Mouse (Mus musculus): ENCODE results near the gene Nsmf. TPM values are rescaled to one million over a fixed set of nuclear protein-coding genes. Genes with fewer than 3 reads are reported as not detected.

Gene Nsmf
- total RNA-seq (2017), result 16.0 and 28.9 TPM in 2 replicates

DNA sequence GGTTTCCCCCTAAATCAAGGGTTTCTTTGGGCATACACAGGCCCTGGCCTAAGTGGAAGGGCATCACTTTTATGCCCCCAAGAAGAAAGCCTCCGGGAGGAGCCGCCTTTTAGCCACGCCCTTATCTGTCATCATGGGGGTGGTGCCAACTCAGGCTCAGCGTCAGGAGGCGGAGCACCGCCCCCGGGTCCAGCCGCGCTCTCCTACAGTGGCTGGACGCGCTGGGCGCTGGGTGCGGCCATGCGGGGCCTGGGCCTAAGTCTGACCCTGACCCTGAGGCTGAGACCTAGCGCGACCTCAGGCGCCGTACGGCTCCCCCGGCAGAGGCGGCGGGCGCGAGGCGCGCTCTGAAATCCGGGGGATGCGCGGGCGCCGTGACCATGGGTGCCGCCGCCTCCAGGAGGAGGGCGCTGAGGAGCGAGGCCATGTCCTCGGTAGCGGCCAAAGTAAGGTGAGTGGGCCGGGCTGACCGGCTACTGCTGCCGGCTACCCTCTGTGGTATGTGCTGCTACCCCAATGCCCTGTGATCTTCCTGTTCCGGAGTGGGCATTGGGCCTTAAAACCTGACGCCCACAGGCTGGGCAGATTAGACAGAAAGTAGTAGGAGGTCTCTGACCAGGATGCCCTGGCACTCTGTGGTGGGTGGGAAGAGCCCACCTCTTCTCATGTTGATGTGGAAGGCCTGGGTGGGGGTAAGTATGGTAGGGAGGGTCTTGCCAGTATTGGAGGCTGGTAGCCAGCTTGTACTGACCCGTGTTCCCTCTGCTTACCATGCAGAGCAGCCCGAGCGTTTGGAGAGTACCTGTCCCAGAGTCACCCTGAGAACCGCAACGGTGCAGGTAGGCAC is at the start of gene Nsmf:
Gene Nsmf (plus strand): TSS at position 135 of the 847 bp plus-strand sequence.
- ATAC-seq (replicated peaks in 1 of 2; ENCODE audit: insufficient read depth in 1 of 2, low FRiP score in 2 of 2, low TSS enrichment in 1 of 2, low read depth in 1 of 2, poor library complexity in 2 of 2, severe bottlenecking in 2 of 2), result peak; percentile 76 to 80

DNA sequence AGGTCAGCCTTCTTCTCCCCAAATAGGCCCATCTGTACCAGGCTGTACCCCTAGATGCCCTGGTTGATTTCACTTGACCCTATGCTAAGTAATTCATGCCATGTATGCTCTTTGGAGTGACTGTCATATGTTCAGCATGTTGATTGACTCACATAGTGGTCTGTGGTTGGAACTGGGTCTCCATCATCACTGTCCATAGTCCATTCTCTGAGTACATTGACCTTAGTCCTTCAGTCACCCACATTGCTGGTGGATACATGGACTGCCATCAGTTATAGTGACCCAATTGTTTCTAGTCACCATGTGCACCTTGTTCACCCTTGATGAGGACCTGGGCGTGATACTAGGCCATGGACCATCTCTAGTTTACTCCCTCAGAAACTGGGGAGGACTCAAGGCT is 47.4 kb upstream of the Nsmf start:
- no peak for ATAC-seq (replicated peaks in 1 of 2; ENCODE audit: insufficient read depth in 1 of 2, low FRiP score in 2 of 2, low TSS enrichment in 1 of 2, low read depth in 1 of 2, poor library complexity in 2 of 2, severe bottlenecking in 2 of 2)

DNA sequence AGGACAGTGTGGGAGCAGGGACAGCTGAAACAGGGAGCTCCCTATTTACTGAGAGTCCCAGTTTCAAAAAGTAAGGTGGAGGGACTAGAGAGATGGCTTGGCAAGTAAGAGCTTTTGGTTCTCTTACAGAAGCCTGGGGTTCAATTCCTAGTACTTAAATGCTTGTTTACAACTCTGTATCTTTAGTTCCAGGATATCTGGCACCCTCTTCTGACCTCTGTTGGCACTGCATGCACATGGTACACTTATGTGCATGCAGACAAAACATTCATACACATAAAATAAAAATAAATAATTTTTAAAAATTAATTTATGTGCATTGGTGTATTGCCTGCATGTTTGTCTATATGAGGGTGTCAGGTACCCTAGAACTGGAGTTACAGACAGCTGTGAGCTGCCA is 45.9 kb upstream of the Nsmf start:
- ATAC-seq (replicated peaks in 1 of 2; ENCODE audit: insufficient read depth in 1 of 2, low FRiP score in 2 of 2, low TSS enrichment in 1 of 2, low read depth in 1 of 2, poor library complexity in 2 of 2, severe bottlenecking in 2 of 2), result 0 out of 4 replicates have a peak, but pooled peaks of 1 of the 2 experiments have one; percentile 17

DNA sequence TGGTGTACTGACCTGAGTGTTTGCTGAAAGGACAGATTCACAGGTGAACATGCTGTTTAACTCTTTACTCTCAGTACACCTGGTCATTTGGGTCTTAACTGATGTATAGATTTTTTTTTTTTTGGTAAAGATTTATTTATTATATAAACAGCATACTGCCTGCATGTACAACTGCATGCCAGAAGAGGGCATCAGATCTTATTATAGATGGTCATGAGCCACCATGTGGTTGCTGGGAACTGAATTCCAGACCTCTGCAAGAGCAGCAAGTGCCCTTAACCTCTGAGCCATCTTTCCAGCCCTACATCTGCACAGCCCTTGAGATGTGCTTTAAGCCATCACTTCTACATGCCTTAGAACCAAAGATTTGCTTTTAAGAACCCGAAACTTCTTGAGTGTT is 31.5 kb upstream of the Nsmf start:
- ATAC-seq (replicated peaks in 1 of 2; ENCODE audit: insufficient read depth in 1 of 2, low FRiP score in 2 of 2, low TSS enrichment in 1 of 2, low read depth in 1 of 2, poor library complexity in 2 of 2, severe bottlenecking in 2 of 2), result no peak

DNA sequence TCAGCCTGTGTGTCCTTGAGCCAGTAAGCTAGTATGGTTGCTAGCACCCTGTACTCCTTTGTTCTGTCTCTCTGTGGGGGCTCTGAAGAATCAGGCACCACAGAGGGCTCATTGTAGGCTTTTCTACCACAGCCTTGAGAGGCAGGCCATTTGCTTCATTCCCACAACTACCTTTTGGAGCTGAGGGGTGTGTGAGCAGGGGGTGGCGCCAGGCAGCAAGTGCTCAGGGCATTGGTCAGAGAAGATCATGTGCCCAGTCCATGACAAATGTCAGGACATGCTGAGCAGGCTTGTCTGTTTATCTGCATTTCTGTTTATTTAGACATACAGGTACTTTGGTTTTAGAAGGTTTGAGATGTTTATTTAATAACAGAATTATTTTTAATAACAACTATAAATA is 29.0 kb upstream of the Nsmf start:
- no peak for ATAC-seq (replicated peaks in 1 of 2; ENCODE audit: insufficient read depth in 1 of 2, low FRiP score in 2 of 2, low TSS enrichment in 1 of 2, low read depth in 1 of 2, poor library complexity in 2 of 2, severe bottlenecking in 2 of 2)

DNA sequence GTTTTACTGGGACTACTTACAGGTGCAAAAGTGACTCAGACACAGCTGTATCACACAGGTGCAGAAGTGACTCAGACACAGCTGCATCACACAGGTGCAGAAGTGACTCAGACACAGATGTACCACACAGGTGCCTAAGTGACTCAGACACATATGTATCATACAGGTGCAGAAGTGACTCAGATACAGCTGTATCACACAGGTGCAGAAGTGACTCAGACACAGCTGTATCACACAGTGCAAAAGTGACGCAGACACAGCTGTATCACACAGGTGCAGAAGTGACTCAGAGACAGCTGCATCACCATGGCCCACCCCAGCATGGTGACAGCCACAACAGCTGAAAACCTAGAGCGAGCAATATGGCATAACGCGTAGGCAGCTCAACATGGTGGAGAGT is 19.2 kb upstream of the Nsmf start:
- no peak for ATAC-seq (replicated peaks in 1 of 2; ENCODE audit: insufficient read depth in 1 of 2, low FRiP score in 2 of 2, low TSS enrichment in 1 of 2, low read depth in 1 of 2, poor library complexity in 2 of 2, severe bottlenecking in 2 of 2)

DNA sequence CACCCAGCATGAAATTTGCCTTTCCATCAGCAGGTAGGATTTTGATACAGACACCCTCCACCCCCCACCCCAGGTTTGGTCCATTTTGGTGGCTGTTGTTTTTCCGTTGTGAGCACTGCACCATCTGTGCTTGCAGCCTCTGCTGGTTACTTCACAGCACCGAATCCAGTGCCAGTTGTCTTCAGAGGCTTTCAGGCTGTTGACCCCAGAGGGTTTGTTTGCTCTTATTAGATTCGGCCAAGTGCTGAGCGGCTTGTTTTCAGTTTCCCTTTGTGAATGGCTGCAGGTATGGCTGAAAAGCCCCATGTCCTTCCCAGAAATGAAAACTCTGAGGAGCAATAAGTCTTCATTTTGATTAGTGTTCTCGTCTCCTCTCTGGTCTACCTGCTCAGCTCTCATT is 14.1 kb upstream of the Nsmf start:
- ATAC-seq (replicated peaks in 1 of 2; ENCODE audit: insufficient read depth in 1 of 2, low FRiP score in 2 of 2, low TSS enrichment in 1 of 2, low read depth in 1 of 2, poor library complexity in 2 of 2, severe bottlenecking in 2 of 2), result no peak

DNA sequence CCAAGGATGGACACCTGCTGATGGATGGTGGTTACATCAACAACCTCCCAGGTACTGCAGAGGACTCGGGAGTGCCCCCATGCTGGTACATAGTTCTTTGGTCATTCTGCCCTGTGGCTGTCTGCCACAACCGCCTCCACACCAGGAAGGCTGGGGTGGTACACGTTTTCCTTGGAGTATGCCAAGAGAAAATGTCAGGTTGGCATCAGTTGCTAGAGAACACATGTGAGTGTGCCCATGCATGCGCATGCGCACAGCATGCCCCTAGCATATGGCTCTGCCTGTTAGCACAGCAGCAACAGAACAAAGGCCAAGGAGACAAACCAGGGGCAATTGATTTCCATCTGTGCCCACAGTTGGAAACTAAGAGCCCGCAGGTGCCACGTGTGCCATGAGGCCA is 3.2 kb upstream of the Nsmf start:
- no peak for ATAC-seq (replicated peaks in 1 of 2; ENCODE audit: insufficient read depth in 1 of 2, low FRiP score in 2 of 2, low TSS enrichment in 1 of 2, low read depth in 1 of 2, poor library complexity in 2 of 2, severe bottlenecking in 2 of 2)

DNA sequence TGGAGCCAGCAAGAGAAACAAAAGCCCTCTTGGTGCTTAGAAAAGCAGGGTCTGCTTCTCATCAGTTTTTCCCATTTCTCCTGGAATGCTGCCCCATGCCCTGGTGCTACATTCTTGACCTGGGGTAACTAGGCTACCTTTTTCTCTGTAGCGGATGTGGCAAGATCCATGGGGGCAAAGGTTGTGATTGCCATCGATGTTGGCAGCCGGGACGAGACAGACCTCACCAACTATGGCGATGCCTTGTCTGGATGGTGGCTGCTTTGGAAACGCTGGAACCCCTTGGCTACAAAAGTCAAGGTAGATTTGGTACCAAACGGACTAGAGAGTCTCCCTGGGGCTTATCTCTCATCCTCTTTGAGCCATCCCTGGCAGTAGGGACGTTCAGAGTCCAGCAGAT is 2.7 kb upstream of the Nsmf start:
- no peak for ATAC-seq (replicated peaks in 1 of 2; ENCODE audit: insufficient read depth in 1 of 2, low FRiP score in 2 of 2, low TSS enrichment in 1 of 2, low read depth in 1 of 2, poor library complexity in 2 of 2, severe bottlenecking in 2 of 2)

DNA sequence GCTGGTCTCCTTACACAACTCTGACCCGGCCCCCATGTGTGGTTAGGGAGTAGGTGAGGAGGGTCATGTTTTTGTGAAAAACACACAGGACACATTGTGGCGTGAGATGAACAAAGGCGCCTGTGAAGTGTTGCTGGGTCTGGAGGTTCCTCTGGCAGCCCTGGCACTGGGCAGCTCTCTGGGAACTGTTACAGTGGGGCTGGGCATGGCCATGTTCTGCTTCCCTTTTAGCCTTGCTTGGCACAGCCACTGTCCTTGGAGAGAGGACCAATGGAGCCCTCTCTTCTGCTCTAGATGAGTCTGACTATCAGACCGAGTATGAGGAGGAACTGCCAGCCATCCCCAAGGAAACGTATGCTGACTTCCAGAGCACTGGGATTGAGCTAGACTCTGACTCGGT is 1.1 kb upstream of the Nsmf start:
- no peak for ATAC-seq (replicated peaks in 1 of 2; ENCODE audit: insufficient read depth in 1 of 2, low FRiP score in 2 of 2, low TSS enrichment in 1 of 2, low read depth in 1 of 2, poor library complexity in 2 of 2, severe bottlenecking in 2 of 2)

DNA sequence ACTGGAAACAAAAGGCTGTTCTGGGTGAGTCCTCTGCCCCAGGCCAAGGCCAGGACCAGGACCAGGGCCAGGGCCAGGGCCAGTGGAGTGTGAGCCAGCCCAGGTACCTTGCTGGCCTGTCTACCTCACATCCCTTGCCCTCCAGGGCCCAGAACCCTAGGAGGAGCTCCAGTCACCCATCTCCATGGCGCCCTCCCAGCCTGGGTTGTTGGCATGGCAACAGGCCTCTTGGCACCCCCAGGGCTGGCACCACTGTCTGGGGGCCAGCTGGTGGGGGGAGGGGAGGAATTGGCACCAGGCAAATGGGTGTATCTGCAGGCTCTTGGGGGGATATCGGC is 882 bp downstream of the Nsmf start:
- ATAC-seq (replicated peaks in 1 of 2; ENCODE audit: insufficient read depth in 1 of 2, low FRiP score in 2 of 2, low TSS enrichment in 1 of 2, low read depth in 1 of 2, poor library complexity in 2 of 2, severe bottlenecking in 2 of 2), result 0 out of 4 replicates have a peak, but pooled peaks of 1 of the 2 experiments have one; percentile 4

DNA sequence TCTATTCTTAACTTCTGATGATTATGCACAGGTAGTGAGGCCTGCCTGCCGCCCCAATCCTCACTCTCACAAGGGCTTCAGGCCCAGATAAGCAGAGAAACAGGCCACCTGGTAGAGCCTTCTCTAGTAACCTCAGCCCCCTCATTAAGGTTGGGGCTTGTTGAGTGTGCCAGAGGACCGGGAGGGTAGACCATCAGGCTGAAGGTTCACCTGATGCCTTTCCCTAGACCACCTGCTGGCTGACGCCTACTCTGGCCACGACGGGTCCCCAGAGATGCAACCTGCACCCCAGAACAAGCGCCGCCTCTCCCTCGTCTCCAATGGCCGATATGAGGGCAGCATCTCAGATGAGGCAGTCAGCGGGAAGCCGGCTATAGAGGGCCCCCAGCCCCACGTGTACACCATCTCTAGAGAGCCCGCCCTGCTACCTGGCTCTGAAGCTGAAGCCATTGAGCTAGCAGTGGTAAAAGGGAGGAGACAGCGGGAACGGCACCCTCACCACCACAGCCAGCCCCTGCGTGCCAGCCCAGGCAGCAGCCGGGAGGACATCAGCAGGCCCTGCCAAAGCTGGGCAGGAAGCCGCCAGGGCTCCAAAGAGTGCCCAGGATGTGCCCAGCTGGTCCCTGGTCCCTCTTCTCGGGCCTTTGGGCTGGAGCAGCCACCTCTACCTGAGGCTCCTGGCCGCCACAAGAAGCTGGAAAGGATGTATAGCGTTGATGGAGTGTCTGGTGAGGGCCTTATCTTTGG is 1.4 kb downstream of the Nsmf start:
- ATAC-seq (replicated peaks in 1 of 2; ENCODE audit: insufficient read depth in 1 of 2, low FRiP score in 2 of 2, low TSS enrichment in 1 of 2, low read depth in 1 of 2, poor library complexity in 2 of 2, severe bottlenecking in 2 of 2), result no peak

DNA sequence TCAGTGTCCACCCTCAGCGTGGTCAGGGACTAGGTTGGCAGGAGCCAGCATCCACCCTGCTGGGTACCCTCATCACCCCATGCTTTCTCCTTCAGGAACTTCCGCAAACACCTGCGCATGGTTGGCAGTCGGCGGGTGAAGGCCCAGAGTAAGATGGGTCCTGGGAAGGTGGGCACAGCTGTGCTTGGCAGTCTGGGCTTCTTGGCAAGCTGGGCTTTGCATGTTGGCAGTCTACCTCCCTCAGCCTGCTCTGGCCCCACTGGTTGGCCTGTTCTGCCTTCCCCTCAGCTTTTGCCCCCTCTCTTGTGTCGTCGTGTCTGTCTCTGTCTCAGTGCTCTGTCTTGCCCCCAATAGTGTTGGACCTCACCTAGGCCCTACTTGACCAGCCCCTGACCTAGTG is 4.8 kb downstream of the Nsmf start:
- no peak for ATAC-seq (replicated peaks in 1 of 2; ENCODE audit: insufficient read depth in 1 of 2, low FRiP score in 2 of 2, low TSS enrichment in 1 of 2, low read depth in 1 of 2, poor library complexity in 2 of 2, severe bottlenecking in 2 of 2)

DNA sequence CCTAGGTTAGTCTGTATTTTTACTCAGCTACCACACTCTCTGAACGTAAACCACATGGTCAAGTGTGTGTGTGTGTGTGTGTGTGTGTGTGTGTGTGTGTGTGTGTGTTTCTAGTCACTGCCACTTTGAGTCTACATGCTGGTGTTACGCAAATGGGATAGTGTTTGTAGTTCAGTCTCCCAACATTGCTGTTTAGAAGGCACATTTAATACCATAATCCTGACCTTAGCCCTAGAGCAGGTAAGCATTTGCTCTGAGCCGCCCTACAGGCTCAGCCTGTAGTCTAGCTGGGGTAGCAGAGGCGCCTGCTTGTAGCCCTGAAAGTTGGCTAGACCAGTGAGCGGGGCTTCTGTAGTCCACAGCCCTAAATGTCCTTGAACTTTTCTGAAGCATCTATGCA is 9.4 kb downstream of the Nsmf start:
- no peak for ATAC-seq (replicated peaks in 1 of 2; ENCODE audit: insufficient read depth in 1 of 2, low FRiP score in 2 of 2, low TSS enrichment in 1 of 2, low read depth in 1 of 2, poor library complexity in 2 of 2, severe bottlenecking in 2 of 2)

DNA sequence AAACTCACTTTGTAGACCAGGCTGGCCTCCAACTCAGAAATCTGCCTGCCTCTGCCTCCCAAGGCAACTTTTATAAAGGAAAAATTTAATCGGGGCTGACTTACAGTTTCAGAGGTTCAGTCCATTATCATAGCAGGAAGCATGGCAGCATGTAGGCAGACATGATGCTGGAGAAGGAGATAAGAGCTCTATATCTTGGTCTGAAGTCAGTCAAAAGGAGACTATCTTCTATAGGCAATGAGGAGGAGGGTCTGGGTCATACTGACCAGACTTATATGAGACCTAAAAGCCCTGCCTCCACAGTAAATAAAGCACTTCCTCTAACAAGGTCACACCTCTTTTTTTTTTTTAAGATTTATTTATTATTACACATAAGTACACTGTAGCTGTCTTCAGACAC is 10.1 kb downstream of the Nsmf start:
- ATAC-seq (replicated peaks in 1 of 2; ENCODE audit: insufficient read depth in 1 of 2, low FRiP score in 2 of 2, low TSS enrichment in 1 of 2, low read depth in 1 of 2, poor library complexity in 2 of 2, severe bottlenecking in 2 of 2), result no peak

DNA sequence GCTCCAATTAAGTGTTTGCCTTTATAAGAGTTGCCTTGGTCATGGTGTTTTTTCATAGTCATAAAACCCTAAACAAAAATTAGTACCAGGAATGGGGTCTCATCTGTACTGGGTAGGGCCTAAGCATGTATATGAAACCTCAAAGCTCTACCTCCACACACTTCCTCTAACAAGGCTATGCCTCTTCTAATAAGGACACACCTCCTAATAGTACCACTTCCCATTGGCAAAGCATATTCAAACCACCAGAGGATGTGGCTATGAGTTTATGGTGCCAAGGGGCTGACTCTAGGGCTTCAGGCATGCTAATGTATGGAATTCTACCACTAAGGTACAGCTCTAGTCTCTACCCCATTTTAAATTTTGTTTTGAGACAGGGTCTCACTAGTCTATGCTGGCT is 11.4 kb downstream of the Nsmf start:
- 0 out of 4 replicates have a peak, but pooled peaks of 1 of the 2 experiments have one; percentile 7 for ATAC-seq (replicated peaks in 1 of 2; ENCODE audit: insufficient read depth in 1 of 2, low FRiP score in 2 of 2, low TSS enrichment in 1 of 2, low read depth in 1 of 2, poor library complexity in 2 of 2, severe bottlenecking in 2 of 2)

DNA sequence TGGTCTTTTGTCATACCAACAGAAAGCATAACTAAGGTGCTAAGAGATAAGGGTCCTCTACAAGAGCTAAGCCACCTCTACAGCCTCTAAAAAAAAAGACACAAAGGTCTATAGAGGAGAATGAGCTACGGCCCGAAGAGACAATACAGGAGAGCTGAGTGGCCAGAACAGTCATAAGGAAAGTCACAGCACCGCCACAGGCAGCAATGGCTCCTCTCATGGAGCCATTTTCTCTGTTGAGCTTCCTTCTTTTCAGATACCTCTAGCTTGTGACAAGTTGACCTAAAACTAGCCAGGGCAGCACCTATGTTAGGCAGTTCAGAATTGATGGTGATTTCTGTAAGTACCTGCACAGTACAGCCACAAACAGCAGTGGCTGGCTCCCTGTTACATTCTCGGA is 12.4 kb downstream of the Nsmf start:
- no peak for ATAC-seq (replicated peaks in 1 of 2; ENCODE audit: insufficient read depth in 1 of 2, low FRiP score in 2 of 2, low TSS enrichment in 1 of 2, low read depth in 1 of 2, poor library complexity in 2 of 2, severe bottlenecking in 2 of 2)

DNA sequence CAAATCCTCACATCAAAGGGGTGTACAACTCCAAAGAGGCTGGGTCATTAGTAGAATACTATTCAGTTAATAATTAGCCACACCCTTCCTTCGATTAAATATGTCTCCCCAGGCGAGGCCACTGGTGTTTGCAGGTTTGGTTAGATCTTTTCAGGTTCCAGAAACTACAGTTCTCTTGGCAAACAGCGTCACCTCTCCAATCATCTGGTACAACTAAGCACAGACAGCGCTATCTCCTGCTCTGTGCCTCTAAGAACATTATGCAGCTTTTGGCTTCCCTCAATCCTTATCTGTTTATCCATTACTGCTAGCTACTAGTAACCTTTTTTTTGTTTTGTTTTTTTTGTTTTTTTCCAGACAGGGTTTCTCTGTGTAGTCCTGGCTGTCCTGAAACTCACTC is 15.4 kb downstream of the Nsmf start:
- ATAC-seq (replicated peaks in 1 of 2; ENCODE audit: insufficient read depth in 1 of 2, low FRiP score in 2 of 2, low TSS enrichment in 1 of 2, low read depth in 1 of 2, poor library complexity in 2 of 2, severe bottlenecking in 2 of 2), result no peak

DNA sequence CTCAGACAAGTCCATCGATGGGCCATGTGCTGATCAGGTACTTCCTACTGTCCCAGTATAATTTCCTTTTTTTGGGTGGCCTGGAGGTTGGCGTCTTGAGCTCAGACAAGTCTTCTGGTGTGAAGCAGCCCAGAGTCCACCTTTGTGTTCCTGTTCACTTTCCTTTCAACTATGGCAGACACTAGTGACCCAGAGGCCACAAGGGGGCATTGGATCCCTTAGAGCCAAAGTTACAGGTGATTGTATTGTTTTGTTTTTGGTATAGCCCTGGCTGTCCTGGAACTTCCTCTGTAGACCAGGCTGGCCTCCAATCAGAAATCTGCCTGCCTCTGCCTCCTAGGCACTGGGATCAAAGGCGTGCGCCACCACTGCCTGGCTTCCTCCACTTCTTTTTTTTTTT is 18.2 kb downstream of the Nsmf start:
- no peak; a peak in 1 of 4 replicates for ATAC-seq (replicated peaks in 1 of 2; ENCODE audit: insufficient read depth in 1 of 2, low FRiP score in 2 of 2, low TSS enrichment in 1 of 2, low read depth in 1 of 2, poor library complexity in 2 of 2, severe bottlenecking in 2 of 2)
